Mouse (Mus musculus) heart, embryonic 10.5 days (tissue): Measurements from ENCODE around the gene Klf11. TPM values are rescaled to one million over a fixed set of nuclear protein-coding genes. Genes with fewer than 3 reads are reported as not detected.
"Not testable (repeated sequence)": the region's sequence is repeated elsewhere in the genome, so short reads cannot be mapped to it uniquely, and the experiment has no call there.

ENCODE experiments used
- DNase-seq: peaks from one replicate; pipeline ENCODE4 v3.0.0-alpha.2; 2017; ENCODE audit warnings: low spot score
- H3K27ac ChIP-seq: fragments of 300-500 bp; sonication (generic); 2 replicates; pipeline ENCODE4 v1.5.1; 2016; ENCODE audit warnings: mild to moderate bottlenecking
- H3K27me3 ChIP-seq: fragments of 300-500 bp; sonication (generic); 2 replicates; pipeline ENCODE4 v1.6.1; 2016; ENCODE audit warnings: mild to moderate bottlenecking; ENCODE audit not compliant: poor library complexity, insufficient read depth, severe bottlenecking
- H3K36me3 ChIP-seq: fragments of 300-500 bp; sonication (generic); 2 replicates; pipeline ENCODE4 v1.6.1; 2016; ENCODE audit warnings: mild to moderate bottlenecking, moderate library complexity
- H3K4me1 ChIP-seq: fragments of 300-500 bp; sonication (generic); 2 replicates; pipeline ENCODE4 v1.6.1; 2016; ENCODE audit warnings: mild to moderate bottlenecking
- H3K4me3 ChIP-seq: fragments of 300-500 bp; sonication (generic); 2 replicates; pipeline ENCODE4 v1.5.1; 2016; ENCODE audit warnings: mild to moderate bottlenecking, moderate library complexity
- H3K9me3 ChIP-seq: fragments of 300-500 bp; sonication (generic); 2 replicates; pipeline ENCODE4 v1.6.1; 2016; ENCODE audit warnings: mild to moderate bottlenecking, moderate library complexity
- WGBS: fragments of 180-500 bp; shearing (Covaris S2); methylation state at CpG from one replicate; pipeline ENCODE4 v1.1.7; 2016; 5-methylcytosine and 5-hydroxymethylcytosine counted together
- polyA plus RNA-seq: library from polyadenylated mRNA; unstranded; fragments of >200 nt; fragmentation: Nextera tagmentation; extraction: Ambion mirVana; gene quantifications from 2 replicates; pipeline ENCODE4 v1.2.1, GENCODE M21; 2016

Klf11 gene
- polyA plus RNA-seq, 1 experiment from 2014 or later = 12.0 TPM

- H3K9me3 ChIP-seq = no peaks in the 10 kb centered on the region
- no peak for DNase-seq
- no peaks in the 10 kb centered on the region for H3K36me3 ChIP-seq
- no peak overlapping the region for H3K4me3 ChIP-seq
- 0 out of 2 replicates have a peak, but pooled peaks cover 10% of the 10 kb centered on the region for H3K27me3 ChIP-seq
- H3K4me1 ChIP-seq = peaks cover 1% of the 10 kb centered on the region
- H3K27ac ChIP-seq = no peak overlapping the region
- 60% methylated on average over 8 of the region's 8 CpGs for WGBS
These were observed 46.6 kb downstream of the Klf11 start for GRCm38 (mm10) chr12:24697484-24698204.

DNA sequence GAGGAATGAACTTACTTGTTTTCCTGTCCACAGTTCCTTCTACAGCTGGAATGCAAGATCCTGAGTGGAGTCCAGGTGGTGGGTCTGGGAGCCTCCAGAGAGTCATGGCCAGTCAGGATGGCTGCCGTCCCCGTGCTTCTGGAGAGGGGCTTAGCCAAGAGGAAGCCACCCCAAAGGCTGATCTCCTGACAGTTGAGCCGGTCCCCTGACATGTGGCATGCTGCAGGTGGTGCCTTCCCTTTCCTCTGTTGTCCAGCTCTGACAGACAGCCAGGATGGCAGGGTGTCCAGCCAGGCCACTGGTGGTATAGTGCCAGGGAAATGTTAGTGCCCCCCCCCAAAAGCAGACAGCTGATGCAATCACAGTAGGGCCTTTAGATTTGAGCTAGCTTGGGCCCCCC lies 47.4 kb downstream of the Klf11 start:
- Histone ChIP-seq H3K4me1 (peaks cover 10% of the 10 kb centered on the region), H3K4me3 (no peak overlapping the region), H3K9me3 (no peaks in the 10 kb centered on the region), H3K36me3 (no peaks in the 10 kb centered on the region), H3K27me3 (0 out of 2 replicates have a peak, but pooled peaks cover 10% of the 10 kb centered on the region), H3K27ac (no peak overlapping the region)
- DNase-seq = no peak
- WGBS = 65% methylated on average over 3 of the region's 3 CpGs

DNA sequence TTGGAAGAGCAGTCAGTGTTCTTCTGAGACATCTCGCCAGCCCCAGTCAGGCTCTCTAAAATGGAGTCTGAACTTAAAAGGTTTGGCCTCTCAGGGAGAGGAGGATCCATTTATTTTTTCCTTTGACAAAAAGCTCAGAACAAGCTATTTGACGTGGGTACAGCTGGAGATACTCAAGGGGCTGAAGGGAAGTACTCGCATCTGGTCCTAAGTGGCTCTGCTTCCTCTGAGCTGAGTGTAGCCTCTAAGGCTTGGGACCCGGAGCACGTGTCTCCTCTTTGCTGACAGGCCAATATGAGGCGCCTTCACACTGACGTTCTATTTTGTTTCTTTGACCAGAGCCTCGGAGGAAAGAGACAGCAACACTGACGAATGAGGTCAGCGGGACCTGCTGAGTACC lies 48.5 kb downstream of the Klf11 start:
- Histone ChIP-seq H3K27me3 (0 out of 2 replicates have a peak, but pooled peaks cover 10% of the 10 kb centered on the region), H3K4me1 (peaks cover 10% of the 10 kb centered on the region), H3K9me3 (no peaks in the 10 kb centered on the region), H3K4me3 (no peak overlapping the region), H3K36me3 (no peaks in the 10 kb centered on the region), H3K27ac (no peak overlapping the region)
- WGBS = 67% methylated on average over 10 of the region's 10 CpGs
- no peak for DNase-seq

DNA sequence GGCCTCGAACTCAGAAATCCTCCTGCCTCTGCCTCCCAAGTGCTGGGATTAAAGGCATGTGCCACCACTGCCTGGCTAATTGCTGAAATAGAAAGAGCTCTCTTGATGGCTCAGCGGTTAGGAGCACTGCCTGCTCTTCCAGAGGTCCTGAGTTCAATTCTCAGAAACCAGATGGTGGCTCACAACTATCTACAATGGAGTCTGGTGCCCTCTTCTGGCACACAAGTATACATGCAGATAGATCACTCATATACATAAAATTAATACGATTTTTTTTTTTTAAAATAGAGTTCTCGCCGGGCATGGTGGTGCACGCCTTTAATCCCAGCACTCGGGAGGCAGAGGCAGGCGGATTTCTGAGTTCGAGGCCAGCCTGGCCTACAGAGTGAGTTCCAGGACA lies 50.5 kb downstream of the Klf11 start:
- H3K4me1 ChIP-seq = peaks cover 16% of the 10 kb centered on the region
- DNase-seq, H3K4me3 ChIP-seq, H3K9me3 ChIP-seq, H3K27ac ChIP-seq, H3K27me3 ChIP-seq, H3K36me3 ChIP-seq: not testable (repeated sequence)
- 83% methylated on average over 9 of the region's 9 CpGs for WGBS

DNA sequence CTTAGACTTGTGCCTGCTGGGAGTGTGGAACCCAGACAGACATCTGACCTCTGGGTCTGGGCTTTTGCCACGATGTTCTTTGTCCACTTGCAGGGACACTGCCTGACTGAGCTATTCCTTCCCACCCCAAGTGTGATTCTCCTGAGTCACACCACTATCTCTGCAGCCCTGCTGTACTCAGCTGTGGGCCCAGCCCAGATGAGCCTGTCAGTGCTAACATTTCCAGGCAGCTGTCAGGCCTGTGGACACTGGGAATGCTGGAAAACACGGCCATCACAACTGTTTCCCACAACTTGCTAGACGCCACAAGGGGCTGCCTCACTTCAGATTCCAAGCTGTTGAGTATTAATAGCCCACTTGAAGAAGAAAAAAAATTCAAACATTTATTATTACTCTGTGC lies 51.9 kb downstream of the Klf11 start:
- Histone ChIP-seq H3K4me1 (peaks cover 28% of the 10 kb centered on the region), H3K27ac (peak overlapping the region; percentile 31; the same call in 1 of the 2 replicates), H3K4me3 (no peak overlapping the region), H3K36me3 (no peaks in the 10 kb centered on the region), H3K9me3 (no peaks in the 10 kb centered on the region), H3K27me3 (0 out of 2 replicates have a peak, but pooled peaks cover 6% of the 10 kb centered on the region)
- WGBS = 47% methylated on average over 3 of the region's 3 CpGs
- peak; percentile 76 for DNase-seq

- Histone ChIP-seq H3K36me3 (peaks cover 5% of the 10 kb centered on the region), H3K9me3 (no peaks in the 10 kb centered on the region), H3K4me3 (no peak overlapping the region), H3K4me1 (peaks cover 45% of the 10 kb centered on the region), H3K27ac (peak overlapping the region; percentile 96; the same call in 1 of the 2 replicates), H3K27me3 (no peaks in the 10 kb centered on the region)
- DNase-seq = no peak
- WGBS = 84% methylated on average over 15 of the region's 15 CpGs
These were observed 54.6 kb downstream of the Klf11 start for GRCm38 (mm10) chr12:24705502-24706263.

GRCm38 (mm10) chr12:24706764-24707479 lies 55.8 kb downstream of the Klf11 start:
- DNase-seq = peak; percentile 95
- H3K4me3 ChIP-seq = peak overlapping the region; percentile 97
- H3K36me3 ChIP-seq = peaks cover 17% of the 10 kb centered on the region
- WGBS = under 1% methylated on average over 27 of the region's 27 CpGs
- H3K4me1 ChIP-seq = peaks cover 53% of the 10 kb centered on the region
- H3K27ac ChIP-seq = peak overlapping the region; percentile 96
- no peaks in the 10 kb centered on the region for H3K9me3 ChIP-seq
- no peaks in the 10 kb centered on the region for H3K27me3 ChIP-seq

GRCm38 (mm10) chr12:24707480-24707802 lies 56.4 kb downstream of the Klf11 start:
- peak overlapping the region; percentile 97 for H3K4me3 ChIP-seq
- H3K36me3 ChIP-seq = peaks cover 22% of the 10 kb centered on the region
- under 1% methylated on average over 9 of the region's 9 CpGs for WGBS
- DNase-seq = no peak
- H3K9me3 ChIP-seq = no peaks in the 10 kb centered on the region
- peak overlapping the region; percentile 96 for H3K27ac ChIP-seq
- H3K4me1 ChIP-seq = peaks cover 53% of the 10 kb centered on the region
- H3K27me3 ChIP-seq = no peaks in the 10 kb centered on the region

DNA sequence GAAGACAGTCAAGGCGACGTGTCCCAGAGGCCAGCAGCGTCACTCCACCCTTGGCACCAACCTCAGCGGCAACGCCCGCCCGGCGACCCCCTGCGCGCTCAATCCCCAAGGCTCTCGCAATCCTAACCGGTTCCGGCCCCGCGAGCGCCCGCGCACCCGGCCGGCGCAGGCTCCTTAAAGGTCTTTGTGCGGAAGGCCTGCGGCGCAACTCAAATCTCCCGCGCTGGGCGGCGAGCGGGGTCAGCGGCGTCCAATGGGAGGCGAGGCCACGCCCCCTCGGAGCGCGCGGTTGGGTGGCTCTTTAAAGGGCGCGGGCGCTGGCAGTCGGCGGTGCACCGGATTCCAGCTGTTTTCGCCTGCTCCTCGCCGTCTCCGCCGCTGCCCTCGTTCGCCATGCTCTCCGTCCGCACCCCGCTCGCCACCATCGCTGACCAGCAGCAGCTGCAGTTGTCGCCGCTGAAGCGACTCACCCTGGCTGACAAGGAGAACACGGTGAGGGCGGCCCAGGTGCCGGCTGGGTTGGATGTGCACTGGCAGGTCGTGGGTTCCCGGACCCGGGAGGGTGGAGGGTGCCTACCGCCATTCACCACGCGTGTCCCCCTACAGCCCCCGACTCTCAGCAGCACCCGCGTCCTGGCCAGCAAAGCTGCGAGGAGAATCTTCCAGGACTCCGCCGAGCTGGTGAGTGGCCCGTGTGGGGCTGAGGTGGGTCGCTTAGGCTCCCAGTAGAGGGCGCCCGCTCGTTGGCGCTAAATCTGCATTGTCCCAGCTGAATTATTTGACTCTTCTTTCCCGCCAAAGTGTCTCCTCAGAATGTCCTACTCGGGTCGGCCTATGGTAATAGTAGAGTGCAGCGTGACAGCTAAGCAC lies 57.1 kb downstream of the Klf11 start, which contains the start of gene Rrm2:
TSS of gene Rrm2 (plus strand) at position 288 of the 870 bp plus-strand sequence.
- H3K27me3 ChIP-seq = no peaks in the 10 kb centered on the region
- DNase-seq = peak; percentile 97
- H3K36me3 ChIP-seq = peaks cover 30% of the 10 kb centered on the region
- H3K4me3 ChIP-seq = peak within 1 kb of the TSS; percentile 97
- under 1% methylated on average over 83 of the region's 83 CpGs for WGBS
- peak within 1 kb of the TSS; percentile 96 for H3K27ac ChIP-seq
- no peaks in the 10 kb centered on the region for H3K9me3 ChIP-seq
- peaks cover 47% of the 10 kb centered on the region for H3K4me1 ChIP-seq

GRCm38 (mm10) chr12:24708824-24709218 lies 57.7 kb downstream of the Klf11 start:
- H3K27ac ChIP-seq = peak overlapping the region; percentile 96
- no peak for DNase-seq
- peaks cover 43% of the 10 kb centered on the region for H3K4me1 ChIP-seq
- H3K9me3 ChIP-seq = no peaks in the 10 kb centered on the region
- peak overlapping the region; percentile 97 for H3K4me3 ChIP-seq
- no peaks in the 10 kb centered on the region for H3K27me3 ChIP-seq
- H3K36me3 ChIP-seq = peaks cover 34% of the 10 kb centered on the region
- 2% methylated on average over 17 of the region's 17 CpGs for WGBS

DNA sequence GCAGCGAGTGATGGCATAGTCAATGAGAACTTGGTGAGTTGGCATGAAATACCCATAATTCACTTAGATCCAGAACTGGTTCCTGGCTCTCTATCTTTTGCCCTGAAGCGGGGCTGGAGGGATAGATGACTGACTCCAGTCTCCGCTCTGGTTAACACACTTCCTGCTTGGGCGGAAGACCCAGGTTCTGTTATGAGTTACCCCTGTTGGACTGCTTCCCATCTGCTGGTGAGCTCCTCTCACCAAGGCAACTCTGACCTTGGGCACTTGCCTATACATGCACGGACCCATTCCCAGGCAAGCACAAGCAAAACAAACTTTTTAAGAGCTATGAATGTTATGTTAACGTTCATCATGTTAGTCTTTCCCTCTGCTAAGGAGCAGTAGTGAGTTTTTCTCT lies 58.3 kb downstream of the Klf11 start:
- H3K4me1 ChIP-seq = peaks cover 43% of the 10 kb centered on the region
- H3K27ac ChIP-seq = peak overlapping the region; percentile 96
- H3K36me3 ChIP-seq = peaks cover 40% of the 10 kb centered on the region
- no peaks in the 10 kb centered on the region for H3K9me3 ChIP-seq
- WGBS = 34% methylated on average over 6 of the region's 6 CpGs
- no peak for DNase-seq
- peak overlapping the region; percentile 97 for H3K4me3 ChIP-seq
- no peaks in the 10 kb centered on the region for H3K27me3 ChIP-seq

GRCm38 (mm10) chr12:24709831-24710508 lies 58.9 kb downstream of the Klf11 start:
- Histone ChIP-seq H3K4me1 (peaks cover 43% of the 10 kb centered on the region), H3K27ac (peak overlapping the region; percentile 96), H3K27me3 (no peaks in the 10 kb centered on the region), H3K36me3 (peaks cover 46% of the 10 kb centered on the region), H3K4me3 (peak overlapping the region; percentile 97), H3K9me3 (no peaks in the 10 kb centered on the region)
- peak; percentile 88 for DNase-seq
- 42% methylated on average over 5 of the region's 5 CpGs for WGBS
